Mouse (Mus musculus) embryonic facial prominence, embryonic 11.5 days (tissue): ENCODE measurements around the gene Relb. TPM values are rescaled to one million over a fixed set of nuclear protein-coding genes. Genes with fewer than 3 reads are reported as not detected.
A peak's percentile ranks its signal among the peaks of the same experiment; 100 is the strongest.

Experiments
- ATAC-seq: fragments of 200-750 bp; cut with Nextera tagmentation; replicated peaks from 2 replicates; pipeline ENCODE4 v1.8.0; 2017; ENCODE audit warnings: low read depth; ENCODE audit not compliant: insufficient number of reproducible peaks, low FRiP score, low TSS enrichment
- DNase-seq: peaks from one replicate; pipeline ENCODE4 v3.0.0-alpha.2; 2015; ENCODE audit warnings: low spot score
- H3K27ac ChIP-seq: fragments of 300-500 bp; sonication (generic); replicated peaks from 2 replicates; pipeline ENCODE4 v1.5.1; 2014; ENCODE audit warnings: mild to moderate bottlenecking, low read depth, low read length, control low read depth
- H3K27me3 ChIP-seq: fragments of 300-500 bp; sonication (generic); 2 replicates; pipeline ENCODE4 v1.6.1; 2014; ENCODE audit warnings: mild to moderate bottlenecking, low read length, moderate library complexity, mixed read lengths; ENCODE audit not compliant: control insufficient read depth, insufficient read depth
- H3K36me3 ChIP-seq: fragments of 300-500 bp; sonication (generic); replicated peaks from 2 replicates; pipeline ENCODE4 v1.6.1; 2014; ENCODE audit warnings: low read depth, mild to moderate bottlenecking, low read length, moderate library complexity, mixed read lengths; ENCODE audit not compliant: control insufficient read depth, insufficient read depth
- H3K4me1 ChIP-seq: fragments of 300-500 bp; sonication (generic); 2 replicates; pipeline ENCODE4 v1.6.1; 2014; ENCODE audit warnings: low read length, mixed read lengths; ENCODE audit not compliant: control insufficient read depth, insufficient read depth
- H3K4me2 ChIP-seq: fragments of 300-500 bp; sonication (generic); 2 replicates; pipeline ENCODE4 v1.6.1; 2014; ENCODE audit warnings: low read depth, mild to moderate bottlenecking, control low read depth, low read length, moderate library complexity
- H3K4me3 ChIP-seq: fragments of 300-500 bp; sonication (generic); 2 replicates; pipeline ENCODE4 v1.5.1; 2014; ENCODE audit warnings: low read depth, low read length, control low read depth
- H3K9ac ChIP-seq: fragments of 300-500 bp; sonication (generic); replicated peaks from 2 replicates; pipeline ENCODE4 v1.6.1; 2014; ENCODE audit warnings: mild to moderate bottlenecking, control low read depth, low read length
- H3K9me3 ChIP-seq: fragments of 300-500 bp; sonication (generic); replicated peaks from 2 replicates; pipeline ENCODE4 v1.6.1; 2016; ENCODE audit warnings: mild to moderate bottlenecking, low read length, inconsistent platforms, mixed read lengths; ENCODE audit not compliant: control insufficient read depth
- WGBS: fragments of 180-500 bp; shearing (Covaris S2); extraction: QIAGEN DNeasy Blood & Tissue Kit; methylation state at CpG from one replicate; pipeline ENCODE4 v1.1.7; 2014; 5-methylcytosine and 5-hydroxymethylcytosine counted together
- polyA plus RNA-seq: library from polyadenylated mRNA; unstranded; fragments of >200 nt; fragmentation: Nextera tagmentation; extraction: Ambion mirVana; gene quantifications from 2 replicates; pipeline ENCODE4 v1.2.1, GENCODE M21; 2014

Relb gene
- polyA plus RNA-seq: 3.8 and 4.3 TPM in 2 replicates

DNA sequence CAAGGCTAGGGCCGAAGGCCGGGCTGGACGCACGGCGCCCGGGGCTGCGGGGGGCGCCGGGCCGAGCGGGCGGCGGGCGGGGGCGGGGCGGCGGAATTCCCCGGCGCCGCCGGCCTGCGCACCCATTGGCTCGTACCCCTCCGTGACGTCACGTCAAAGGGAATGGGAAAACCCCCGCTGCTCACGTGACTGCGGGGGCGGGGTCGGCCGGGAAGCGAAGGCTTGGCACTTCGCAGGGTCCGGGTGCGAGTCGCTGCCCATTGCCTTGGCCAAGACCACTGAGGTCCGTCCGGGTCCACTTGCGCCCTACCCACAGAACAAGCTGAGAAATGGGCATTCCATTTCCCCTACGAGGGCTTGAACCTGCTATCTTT is at the start of gene Relb:
Gene Relb (minus strand): TSS at position 78 of the 374 bp plus-strand sequence.
- H3K36me3 ChIP-seq: peaks cover under 1% of the 10 kb centered on the region; the same call in 1 of the 2 replicates
- no peaks in the 10 kb centered on the region for H3K4me1 ChIP-seq
- peak; percentile 34 for ATAC-seq
- peak within 1 kb of the TSS; percentile 94 for H3K4me2 ChIP-seq
- WGBS: under 1% methylated on average over 27 of the region's 41 CpGs
- H3K4me3 ChIP-seq: peak within 1 kb of the TSS; percentile 72
- no peaks in the 10 kb centered on the region for H3K9me3 ChIP-seq
- DNase-seq: peak; percentile 94
- no peaks in the 10 kb centered on the region for H3K27me3 ChIP-seq
- peak within 1 kb of the TSS; percentile 50 for H3K9ac ChIP-seq
- peak within 1 kb of the TSS; percentile 62; the same call in 1 of the 2 replicates for H3K27ac ChIP-seq

DNA sequence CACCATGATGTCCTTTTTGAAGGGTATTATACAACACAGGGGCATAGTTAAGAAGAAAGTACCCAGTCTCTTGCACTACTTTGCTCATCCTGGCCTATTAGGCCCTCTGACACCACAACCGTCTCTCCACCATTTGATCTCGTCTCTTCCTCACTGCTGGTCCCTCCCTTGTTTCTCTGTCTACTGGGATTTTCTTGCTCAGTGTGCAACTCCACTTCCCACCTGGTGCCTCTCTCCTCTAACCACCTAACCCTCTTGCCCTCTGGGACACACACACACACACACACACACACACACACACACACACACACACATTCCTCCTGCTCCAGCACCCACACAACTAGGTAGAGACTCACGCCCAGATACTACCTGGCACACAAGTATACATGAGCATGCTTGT is 49.7 kb upstream of the Relb start:
- Histone ChIP-seq H3K36me3 (no peaks in the 10 kb centered on the region), H3K27ac (no peak overlapping the region), H3K4me2 (no peak overlapping the region), H3K9me3 (no peaks in the 10 kb centered on the region), H3K27me3 (no peaks in the 10 kb centered on the region), H3K4me3 (no peak overlapping the region), H3K4me1 (no peaks in the 10 kb centered on the region), H3K9ac (no peak overlapping the region)
- DNase-seq (no peak), ATAC-seq (no peak)
- 93% methylated on average over 3 of the region's 3 CpGs for WGBS

DNA sequence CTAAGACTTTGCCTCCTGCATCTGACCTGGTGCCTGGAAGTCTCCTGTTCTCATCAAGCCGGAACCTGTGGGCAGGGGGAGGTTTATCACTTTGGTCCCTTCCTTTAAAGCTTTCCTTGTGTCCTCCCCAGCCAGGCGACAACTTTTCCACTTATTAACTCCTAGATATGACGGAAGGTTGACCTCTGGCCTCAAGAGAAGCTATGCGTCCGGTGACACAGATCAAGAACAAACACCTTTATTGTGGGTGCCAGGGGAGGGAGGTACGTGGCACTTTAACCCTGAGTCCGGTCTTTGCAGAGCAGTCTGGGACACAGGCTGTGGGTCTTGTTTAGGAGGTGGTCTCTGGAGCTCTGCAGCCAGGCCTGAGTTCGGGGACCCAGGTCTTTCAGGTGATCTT is 48.6 kb upstream of the Relb start, which contains the start of gene Apoc2:
Gene Apoc2 (minus strand): TSS at position 70 of the 400 bp plus-strand sequence.
- no peaks in the 10 kb centered on the region for H3K36me3 ChIP-seq
- H3K4me3 ChIP-seq: no peak within 1 kb of the TSS
- no peak within 1 kb of the TSS for H3K4me2 ChIP-seq
- no peaks in the 10 kb centered on the region for H3K27me3 ChIP-seq
- no peak for ATAC-seq
- WGBS: 68% methylated on average over 8 of the region's 8 CpGs
- H3K27ac ChIP-seq: no peak within 1 kb of the TSS
- H3K9me3 ChIP-seq: no peaks in the 10 kb centered on the region
- DNase-seq: no peak
- H3K9ac ChIP-seq: no peak within 1 kb of the TSS
- no peaks in the 10 kb centered on the region for H3K4me1 ChIP-seq

- DNase-seq (no peak), ATAC-seq (no peak)
- no peak overlapping the region for H3K4me3 ChIP-seq
- H3K27me3 ChIP-seq: no peaks in the 10 kb centered on the region
- WGBS: 60% methylated on average over 1 of the region's 1 CpGs
- H3K27ac ChIP-seq: no peak overlapping the region
- no peak overlapping the region for H3K9ac ChIP-seq
- no peaks in the 10 kb centered on the region for H3K36me3 ChIP-seq
- no peaks in the 10 kb centered on the region for H3K9me3 ChIP-seq
- no peak overlapping the region for H3K4me2 ChIP-seq
- H3K4me1 ChIP-seq: no peaks in the 10 kb centered on the region
Measured at GRCm38 (mm10) chr7:19676662-19677061, 47.4 kb upstream of the Relb start.

GRCm38 (mm10) chr7:19675824-19676223 is 46.6 kb upstream of the Relb start:
- no peak for DNase-seq
- Histone ChIP-seq H3K27me3 (no peaks in the 10 kb centered on the region), H3K9me3 (no peaks in the 10 kb centered on the region), H3K4me1 (no peaks in the 10 kb centered on the region), H3K4me2 (no peak overlapping the region), H3K9ac (no peak overlapping the region), H3K36me3 (no peaks in the 10 kb centered on the region), H3K4me3 (no peak overlapping the region), H3K27ac (no peak overlapping the region)
- WGBS: 82% methylated on average over 10 of the region's 10 CpGs
- ATAC-seq: no peak

GRCm38 (mm10) chr7:19673083-19673699 is 44.0 kb upstream of the Relb start:
- H3K4me3 ChIP-seq: no peak overlapping the region

DNA sequence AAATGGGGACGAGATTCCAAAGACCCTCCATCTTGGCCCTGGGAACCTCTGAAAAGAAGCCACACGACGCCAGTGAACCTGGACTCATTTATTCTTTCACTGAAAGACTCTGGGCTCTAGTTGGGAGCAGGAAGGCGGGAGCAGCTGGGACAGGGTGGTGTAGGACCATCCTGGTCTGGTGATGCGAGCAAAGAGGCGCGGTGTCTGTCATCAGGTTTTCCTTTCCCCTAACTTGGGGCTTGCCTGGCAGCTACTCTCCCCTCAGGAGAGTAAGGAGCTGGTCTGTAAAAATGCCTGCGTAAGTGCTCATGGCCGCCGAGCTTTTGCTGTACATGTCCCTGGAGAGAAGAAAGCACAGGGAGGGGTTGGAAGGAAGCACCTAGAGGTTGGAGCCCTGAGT is 42.3 kb upstream of the Relb start:
- Histone ChIP-seq H3K9me3 (no peaks in the 10 kb centered on the region), H3K27me3 (no peaks in the 10 kb centered on the region), H3K27ac (no peak overlapping the region), H3K4me1 (no peaks in the 10 kb centered on the region), H3K4me2 (no peak overlapping the region), H3K4me3 (no peak overlapping the region), H3K36me3 (no peaks in the 10 kb centered on the region), H3K9ac (no peak overlapping the region)
- WGBS: 73% methylated on average over 10 of the region's 10 CpGs
- DNase-seq: no peak
- no peak for ATAC-seq

More at GRCm38 (mm10) chr7:19673083-19673699, 44.0 kb upstream of the Relb start:
- Histone ChIP-seq H3K9me3 (no peaks in the 10 kb centered on the region), H3K9ac (no peak overlapping the region), H3K4me2 (no peak overlapping the region), H3K27ac (no peak overlapping the region), H3K27me3 (no peaks in the 10 kb centered on the region), H3K4me1 (no peaks in the 10 kb centered on the region), H3K36me3 (no peaks in the 10 kb centered on the region)
- ATAC-seq (no peak), DNase-seq (no peak)
- WGBS: 65% methylated on average over 14 of the region's 14 CpGs

GRCm38 (mm10) chr7:19668947-19669721 is 39.9 kb upstream of the Relb start:
- H3K36me3 ChIP-seq: no peaks in the 10 kb centered on the region
- 7% methylated on average over 10 of the region's 10 CpGs for WGBS
- peak overlapping the region; percentile 51 for H3K9ac ChIP-seq
- peak; percentile 77 for ATAC-seq
- peak overlapping the region; percentile 16; the same call in 1 of the 2 replicates for H3K4me2 ChIP-seq
- H3K27me3 ChIP-seq: no peaks in the 10 kb centered on the region
- DNase-seq: peak; percentile 96
- 0 out of 2 replicates have a peak overlapping the region, but pooled peaks have one; percentile 20 for H3K27ac ChIP-seq
- no peaks in the 10 kb centered on the region for H3K9me3 ChIP-seq
- no peaks in the 10 kb centered on the region for H3K4me1 ChIP-seq
- no peak overlapping the region for H3K4me3 ChIP-seq
